Mouse (Mus musculus): ENCODE measurements around the gene Surf1.

DNA sequence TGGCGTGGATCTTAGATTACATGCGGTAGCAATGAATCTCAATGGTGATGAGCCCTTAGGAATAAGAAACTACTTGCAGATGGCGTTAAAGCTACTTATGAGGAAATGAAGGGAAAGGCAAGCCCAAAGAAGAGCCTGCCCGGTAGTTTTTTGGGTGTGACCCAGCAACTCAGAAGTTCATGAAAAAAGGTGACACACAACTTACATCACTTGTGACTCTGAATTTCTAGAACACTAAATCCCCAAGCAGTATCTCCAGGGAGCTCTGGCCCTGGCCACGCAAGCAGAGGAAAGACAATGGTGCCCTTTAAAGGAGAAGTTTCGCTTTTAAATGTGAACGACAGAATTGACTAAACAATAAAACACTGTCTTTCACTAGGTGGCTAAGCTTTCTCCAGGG, 13.0 kb downstream of the Surf1 start:
- no peak for TF ChIP-seq CTCF (IDR thresholded peaks at IDR 0.05; ENCODE audit: low read depth, low read length)
- TF ChIP-seq EP300 (IDR thresholded peaks at IDR 0.05; ENCODE audit: insufficient read depth, low read depth, low read length): no peak
